In the genomic region with DNA sequence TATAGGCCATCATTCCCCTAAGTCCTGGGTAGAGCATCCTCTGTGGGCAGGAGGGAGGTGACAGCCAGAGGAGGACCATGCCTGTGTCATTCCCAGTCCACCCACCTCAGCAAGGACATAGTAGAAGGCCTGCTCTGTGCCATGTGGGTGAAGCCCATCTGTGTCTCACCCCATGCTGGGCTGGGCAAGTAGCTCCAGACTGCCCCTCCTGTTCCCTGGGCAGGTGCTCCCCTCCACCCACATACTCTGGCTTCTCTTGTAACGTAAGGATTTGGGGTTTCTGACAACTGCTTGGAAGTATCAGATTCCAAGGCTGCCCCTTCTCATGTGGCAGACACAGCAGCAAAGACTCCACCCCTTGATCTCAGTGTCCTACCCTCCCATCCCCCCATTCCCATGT, we compare ENCODE assay signal across 24 mouse cellular contexts.
DNase-seq lines count a peak whose midpoint lies in the region; ATAC-seq lines count a peak whose summit lies in the region.
"Had no signal": no experiment of that assay in that cellular context is flagged by ENCODE, and none has a peak within 500 bp of the region (broad histone marks: within the 10 kb centered on the region; RNA-seq: fewer than 3 reads in every experiment).

No protein-coding gene starts in this region.

- no peaks in the 10 kb centered on the region for H3K27me3 ChIP-seq in kidney, embryonic 14.5 days (ENCODE audit: control insufficient read depth, insufficient read depth, low read length)
- H3K27me3 ChIP-seq in embryonic facial prominence, embryonic 14.5 days (replicated peaks; ENCODE audit: control insufficient read depth, insufficient read depth, low read length) = no peaks in the 10 kb centered on the region
- H3K27me3 ChIP-seq in limb, embryonic 13.5 days = no peaks in the 10 kb centered on the region
- H3K27me3 ChIP-seq: embryonic facial prominence, embryonic 13.5 days; hindbrain, embryonic 15.5 days had no signal

- no peak for DNase-seq in kidney, adult 9 months
- DNase-seq in embryonic facial prominence, embryonic 14.5 days (ENCODE audit: low spot score) = peak; percentile 12
- no peak for DNase-seq in gastrocnemius, adult 8-10 months (ENCODE audit: low spot score in 2 of 2)
- no peak for DNase-seq in adrenal gland, postnatal 36 days
- DNase-seq: adrenal gland, adult 2 months; adrenal gland, postnatal 14 days; cerebellum, adult 18-20 months; cerebellum, adult 9-10 months; cerebellum, postnatal 14 days; forebrain, postnatal 0 days; gastrocnemius, adult 2 months; gastrocnemius, postnatal 25 days; heart, adult 18-20 months; heart, postnatal 10 days; heart, postnatal 36 days had no signal

- no peak overlapping the region for H3K27ac ChIP-seq in kidney, embryonic 14.5 days (ENCODE audit: low read depth, low read length)
- H3K27ac ChIP-seq in embryonic facial prominence, embryonic 14.5 days (replicated peaks; ENCODE audit: low read depth, low read length) = no peak overlapping the region
- H3K27ac ChIP-seq in limb, embryonic 13.5 days = no peak overlapping the region
- H3K27ac ChIP-seq: embryonic facial prominence, embryonic 13.5 days; forebrain, embryonic 10.5 days; gastrocnemius, adult 2 months; heart, embryonic 15.5 days; hindbrain, embryonic 15.5 days had no signal

- no peaks in the 10 kb centered on the region for H3K9me3 ChIP-seq in kidney, embryonic 14.5 days (ENCODE audit: control insufficient read depth, low read length)
- no peaks in the 10 kb centered on the region for H3K9me3 ChIP-seq in embryonic facial prominence, embryonic 14.5 days (ENCODE audit: control insufficient read depth, low read length)
- no peaks in the 10 kb centered on the region for H3K9me3 ChIP-seq in limb, embryonic 13.5 days
- H3K9me3 ChIP-seq: embryonic facial prominence, embryonic 13.5 days; forebrain, embryonic 10.5 days; heart, embryonic 12.5 days; heart, embryonic 15.5 days; hindbrain, embryonic 15.5 days had no signal

- H3K9ac ChIP-seq in kidney, embryonic 14.5 days (ENCODE audit: low read depth, low read length) = no peak overlapping the region
- no peak overlapping the region for H3K9ac ChIP-seq in embryonic facial prominence, embryonic 14.5 days (ENCODE audit: low read depth, low read length)
- H3K9ac ChIP-seq in limb, embryonic 13.5 days = no peak overlapping the region
- H3K9ac ChIP-seq: embryonic facial prominence, embryonic 13.5 days; forebrain, postnatal 0 days; heart, embryonic 12.5 days; heart, embryonic 15.5 days; hindbrain, embryonic 15.5 days had no signal

- 8% methylated on average over 1 of the region's 1 CpGs for WGBS in kidney, embryonic 14.5 days
- 0% methylated on average over 1 of the region's 1 CpGs for WGBS in embryonic facial prominence, embryonic 14.5 days
- WGBS in limb, embryonic 13.5 days = 19% methylated on average over 1 of the region's 1 CpGs

- no peaks in the 10 kb centered on the region for H3K4me1 ChIP-seq in kidney, embryonic 14.5 days (ENCODE audit: control insufficient read depth, insufficient read depth, low read length)
- no peaks in the 10 kb centered on the region for H3K4me1 ChIP-seq in embryonic facial prominence, embryonic 14.5 days (ENCODE audit: control insufficient read depth, insufficient read depth, low read length)
- no peaks in the 10 kb centered on the region for H3K4me1 ChIP-seq in limb, embryonic 13.5 days
- H3K4me1 ChIP-seq: embryonic facial prominence, embryonic 13.5 days had no signal

- no peaks in the 10 kb centered on the region for H3K36me3 ChIP-seq in kidney, embryonic 14.5 days (ENCODE audit: control insufficient read depth, insufficient read depth, low read length)
- no peaks in the 10 kb centered on the region for H3K36me3 ChIP-seq in embryonic facial prominence, embryonic 14.5 days (ENCODE audit: control insufficient read depth, insufficient read depth, low read length)
- H3K36me3 ChIP-seq in limb, embryonic 13.5 days = no peaks in the 10 kb centered on the region
- H3K36me3 ChIP-seq: embryonic facial prominence, embryonic 13.5 days; forebrain, embryonic 10.5 days; heart, embryonic 12.5 days; heart, embryonic 15.5 days; hindbrain, embryonic 15.5 days had no signal

- no peak overlapping the region for H3K4me2 ChIP-seq in kidney, embryonic 14.5 days (replicated peaks; ENCODE audit: low read depth, low read length)
- H3K4me2 ChIP-seq in embryonic facial prominence, embryonic 14.5 days (ENCODE audit: low read depth, low read length) = no peak overlapping the region
- no peak overlapping the region for H3K4me2 ChIP-seq in limb, embryonic 13.5 days (replicated peaks)
- H3K4me2 ChIP-seq: embryonic facial prominence, embryonic 13.5 days; heart, embryonic 12.5 days; heart, embryonic 15.5 days; hindbrain, embryonic 15.5 days had no signal

- H3K4me3 ChIP-seq in kidney, embryonic 14.5 days (ENCODE audit: low read length) = no peak overlapping the region
- no peak overlapping the region for H3K4me3 ChIP-seq in embryonic facial prominence, embryonic 14.5 days (ENCODE audit: low read depth, low read length)
- H3K4me3 ChIP-seq in limb, embryonic 13.5 days = no peak overlapping the region
- H3K4me3 ChIP-seq: embryonic facial prominence, embryonic 13.5 days; forebrain, embryonic 10.5 days; gastrocnemius, adult 2 months; heart, embryonic 12.5 days; heart, embryonic 15.5 days; hindbrain, embryonic 15.5 days had no signal

- ATAC-seq in kidney, embryonic 14.5 days (ENCODE audit: low FRiP score, low TSS enrichment) = peak; percentile 36; the same call in 1 of the 2 replicates
- no peak for ATAC-seq in embryonic facial prominence, embryonic 14.5 days (ENCODE audit: low read depth)
- ATAC-seq in limb, embryonic 13.5 days (ENCODE audit: low FRiP score, low read depth) = 0 out of 2 replicates have a peak, but pooled peaks have one; percentile 57
- ATAC-seq: CD4-positive, CD25-positive, alpha-beta regulatory T cell, adult 4 months; forebrain, embryonic 14.5 days; forebrain, postnatal 0 days had no signal
